Mouse (Mus musculus) brain, adult 2 months (tissue): ENCODE data around the gene 1700034J05Rik.

ENCODE experiments used
- DNase-seq: peaks from one replicate; pipeline ENCODE4 v3.0.0; 2011; ENCODE audit warnings: low read depth, low spot score

The 1700034J05Rik gene

DNA sequence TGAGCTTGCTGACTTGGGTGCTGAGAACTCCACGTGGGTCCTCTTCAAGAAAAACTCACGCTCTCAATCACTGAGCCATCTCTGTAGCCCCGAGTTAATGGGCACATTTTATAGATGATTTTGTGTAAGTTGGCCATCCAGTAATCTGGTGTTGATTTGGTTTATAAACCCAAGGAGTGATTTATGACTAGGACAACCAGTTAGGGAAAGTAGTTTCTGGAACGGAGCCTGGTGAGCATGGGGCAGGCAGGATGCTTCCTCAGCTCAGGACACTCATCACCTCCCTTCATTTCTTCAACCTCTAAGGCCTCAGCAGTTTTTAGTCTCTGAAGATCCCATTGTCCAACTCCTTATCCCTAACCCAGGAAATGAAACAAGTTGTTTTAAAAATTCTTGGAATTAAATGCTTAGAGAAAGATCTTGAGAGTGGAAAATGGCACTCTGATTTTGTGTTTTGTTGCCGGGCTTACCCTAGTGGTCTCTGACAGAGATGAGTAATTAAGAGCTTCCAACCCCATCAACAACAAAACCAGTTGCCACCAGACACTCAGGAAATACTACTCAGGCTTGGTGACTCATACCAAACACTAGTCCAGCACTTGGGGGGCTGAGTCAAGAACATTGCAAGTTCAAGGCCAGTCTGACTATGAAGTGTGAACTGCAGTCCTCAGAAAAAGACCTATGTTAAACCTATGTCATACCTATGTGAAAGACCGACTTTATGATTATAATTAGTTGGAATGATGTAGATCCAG, 9.4 kb upstream of the 1700034J05Rik start:
- no peak for DNase-seq

DNA sequence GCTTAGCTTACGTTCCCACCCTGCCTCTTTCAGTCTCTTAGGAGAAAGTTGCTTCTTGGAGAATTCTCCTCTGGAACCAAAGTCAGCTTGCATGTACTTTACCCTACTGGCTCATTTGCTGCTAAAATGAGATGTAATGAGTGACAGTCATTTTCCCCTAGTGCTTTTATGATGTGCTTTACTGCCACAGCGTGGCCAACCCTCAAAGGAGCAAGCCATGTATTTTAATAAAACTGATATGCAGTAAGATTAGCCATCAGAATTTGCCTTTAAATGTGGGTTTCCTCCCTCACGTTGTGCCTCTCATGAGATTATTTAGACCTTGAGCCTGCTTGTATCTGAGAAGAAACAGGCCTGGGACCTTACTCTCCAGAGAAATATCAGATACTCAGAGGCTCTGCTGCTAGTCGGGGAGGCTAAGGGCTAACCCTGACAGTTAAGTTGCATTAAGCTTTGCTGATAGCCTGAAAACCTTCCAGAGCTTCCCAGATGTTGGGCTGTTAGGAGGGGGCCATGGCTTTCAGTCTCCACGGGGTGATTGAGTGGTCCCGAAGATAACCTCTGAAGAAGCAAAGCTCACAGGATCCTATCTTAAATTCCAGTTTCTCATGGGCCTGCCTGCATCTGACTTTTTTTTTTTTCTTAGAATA, 7.7 kb upstream of the 1700034J05Rik start:
- DNase-seq, result peak; percentile 56

DNA sequence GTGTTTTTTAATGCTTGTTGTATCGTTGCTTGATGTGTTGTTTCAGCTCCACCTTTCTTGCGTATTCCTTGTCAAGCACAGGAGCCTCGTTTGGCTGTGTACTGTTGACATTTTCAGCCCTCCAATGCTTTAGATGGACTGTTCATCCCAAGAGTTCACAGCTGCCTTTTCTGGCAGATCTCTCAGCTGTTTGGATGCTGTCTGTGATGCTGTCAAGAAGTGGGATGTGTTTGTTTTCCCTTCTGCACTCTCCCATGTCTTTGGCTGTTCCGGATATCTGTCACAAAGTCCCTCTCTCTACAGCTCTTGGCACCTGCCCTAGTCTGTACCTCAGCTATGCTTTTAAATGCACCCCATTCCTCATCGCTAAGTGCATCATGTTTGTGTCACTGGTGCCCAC, 6.7 kb upstream of the 1700034J05Rik start:
- DNase-seq, result peak; percentile 52

DNA sequence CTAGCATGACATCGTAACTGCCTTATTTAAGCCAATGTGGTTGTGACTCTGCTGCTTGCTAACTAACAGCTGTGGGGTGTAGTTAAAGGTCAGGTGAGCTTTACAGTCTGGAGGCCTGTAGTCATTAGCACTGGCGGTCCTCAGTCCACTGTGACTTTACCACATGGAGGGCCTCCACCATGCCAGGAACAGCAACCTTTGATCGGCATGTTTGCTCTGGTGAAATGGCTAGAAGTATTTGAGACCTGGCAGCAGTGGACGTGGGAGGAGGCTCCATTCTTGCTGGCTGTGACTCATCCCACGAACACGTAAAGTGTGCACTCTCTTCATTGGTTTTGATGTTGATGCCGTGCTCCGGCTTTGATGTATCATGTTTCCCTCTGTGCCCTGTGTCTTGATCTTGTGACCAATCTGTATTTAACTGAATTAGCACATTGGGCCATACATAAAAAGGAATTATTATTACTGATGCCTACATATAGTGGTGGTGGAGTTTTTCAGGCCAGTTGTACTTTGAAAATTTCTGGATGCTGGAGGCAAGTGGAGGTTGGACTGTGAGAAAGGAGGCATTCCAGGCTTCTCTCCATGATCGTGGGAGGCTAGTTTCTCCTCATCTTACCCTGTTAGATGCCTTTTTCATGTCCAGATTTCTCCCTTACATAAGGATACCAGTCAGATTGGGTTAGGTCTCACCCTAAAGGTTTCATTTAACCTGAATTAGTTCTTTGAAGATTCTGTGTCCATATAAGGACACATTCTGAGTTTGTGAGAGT, 5.9 kb upstream of the 1700034J05Rik start:
- DNase-seq, result peak; percentile 69

DNA sequence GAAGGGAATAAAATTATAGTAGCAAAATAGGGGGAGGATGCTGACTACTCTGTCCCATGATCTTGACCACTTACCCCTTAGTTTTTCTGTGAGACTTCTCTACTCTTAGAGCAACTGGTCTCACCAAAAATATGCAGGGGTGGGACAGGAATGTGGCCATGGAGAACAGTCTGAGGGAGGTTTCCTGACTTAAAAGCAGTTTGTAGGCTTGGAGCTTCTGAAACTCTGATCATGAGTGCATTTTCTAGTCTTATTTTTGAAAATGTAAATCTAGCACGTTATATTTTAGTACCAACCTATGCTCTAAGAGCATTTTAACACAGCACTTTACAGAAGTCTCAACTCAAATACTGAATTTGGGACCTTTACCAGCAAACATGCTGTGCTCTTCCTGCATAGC, 4.5 kb upstream of the 1700034J05Rik start:
- peak; percentile 57 for DNase-seq

DNA sequence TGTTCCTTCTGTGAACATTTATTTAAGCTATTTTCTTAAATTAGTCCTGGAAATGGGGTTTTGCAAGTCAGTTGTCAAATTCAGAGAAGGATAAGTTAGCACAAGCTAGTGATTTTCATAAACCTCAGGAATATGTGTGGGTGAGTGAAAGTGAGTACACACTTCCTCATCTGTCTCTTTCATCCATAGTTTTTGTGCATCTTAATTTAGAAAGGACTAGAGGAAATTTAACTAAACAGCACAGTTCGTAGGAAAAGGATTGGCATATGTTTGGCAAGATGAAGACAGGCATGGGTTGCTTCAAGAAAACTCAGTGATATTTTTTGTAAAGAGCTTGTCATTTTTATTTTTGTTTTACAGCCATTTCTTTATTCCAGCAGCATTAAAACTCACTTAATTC, 2.7 kb upstream of the 1700034J05Rik start:
- DNase-seq, result peak; percentile 72

DNA sequence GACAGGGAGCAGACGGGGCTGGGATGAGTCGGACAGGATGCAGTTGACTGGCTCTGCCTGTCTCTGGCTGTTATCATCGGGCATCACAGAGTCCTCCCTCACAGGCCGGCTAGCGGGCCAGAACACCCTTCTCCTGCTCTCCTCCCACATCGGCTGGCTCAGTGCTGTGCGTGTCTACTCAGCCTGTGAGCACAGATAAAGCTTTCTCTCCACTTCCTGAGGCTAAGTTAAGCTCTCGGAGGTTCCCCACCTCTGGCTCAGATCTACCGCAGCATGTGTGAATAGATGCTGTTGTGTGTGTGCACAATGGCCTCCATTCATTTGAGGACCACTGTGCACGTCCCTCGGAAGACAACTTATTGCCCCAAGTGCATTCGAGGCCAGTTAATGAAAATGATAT, 1.7 kb upstream of the 1700034J05Rik start:
- DNase-seq, result peak; percentile 79

DNA sequence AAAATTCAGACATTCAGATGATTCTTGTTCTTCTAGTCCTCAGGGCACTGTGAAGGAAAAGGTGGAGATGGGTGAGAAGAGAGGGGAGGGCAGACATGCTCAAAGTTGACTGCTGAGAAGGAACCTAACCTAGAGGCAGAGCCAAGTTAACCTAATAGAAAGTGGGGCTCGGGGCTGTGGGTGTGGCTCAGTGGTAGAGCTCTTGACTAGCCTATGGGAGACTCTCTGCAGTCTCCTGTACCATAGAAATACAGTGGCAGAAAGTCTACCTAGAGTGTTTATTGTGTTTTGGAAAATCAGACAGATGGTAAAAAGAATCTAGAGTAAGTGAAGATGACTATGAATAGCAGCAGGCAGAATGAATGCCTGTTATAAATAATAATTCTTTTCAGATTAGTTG, 1.3 kb upstream of the 1700034J05Rik start:
- no peak for DNase-seq

DNA sequence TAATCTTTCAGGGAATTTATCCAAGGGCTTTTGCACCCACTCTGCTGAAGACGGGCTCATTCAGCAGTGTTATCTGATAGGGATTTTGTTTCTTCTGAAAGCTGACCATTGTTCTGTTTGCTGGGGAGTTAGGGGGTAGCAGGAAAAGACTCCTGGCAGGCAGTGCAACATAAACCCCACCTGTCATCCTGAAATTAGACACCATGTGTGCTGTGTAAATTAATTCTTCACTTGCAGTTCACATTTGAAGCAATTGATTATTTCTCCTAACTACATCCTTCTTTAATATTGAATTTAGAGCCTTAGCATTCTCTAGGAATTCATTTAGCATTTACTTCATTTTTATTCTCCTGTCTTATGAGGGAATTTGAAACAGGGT, 3.8 kb downstream of the 1700034J05Rik start:
- DNase-seq, result no peak

DNA sequence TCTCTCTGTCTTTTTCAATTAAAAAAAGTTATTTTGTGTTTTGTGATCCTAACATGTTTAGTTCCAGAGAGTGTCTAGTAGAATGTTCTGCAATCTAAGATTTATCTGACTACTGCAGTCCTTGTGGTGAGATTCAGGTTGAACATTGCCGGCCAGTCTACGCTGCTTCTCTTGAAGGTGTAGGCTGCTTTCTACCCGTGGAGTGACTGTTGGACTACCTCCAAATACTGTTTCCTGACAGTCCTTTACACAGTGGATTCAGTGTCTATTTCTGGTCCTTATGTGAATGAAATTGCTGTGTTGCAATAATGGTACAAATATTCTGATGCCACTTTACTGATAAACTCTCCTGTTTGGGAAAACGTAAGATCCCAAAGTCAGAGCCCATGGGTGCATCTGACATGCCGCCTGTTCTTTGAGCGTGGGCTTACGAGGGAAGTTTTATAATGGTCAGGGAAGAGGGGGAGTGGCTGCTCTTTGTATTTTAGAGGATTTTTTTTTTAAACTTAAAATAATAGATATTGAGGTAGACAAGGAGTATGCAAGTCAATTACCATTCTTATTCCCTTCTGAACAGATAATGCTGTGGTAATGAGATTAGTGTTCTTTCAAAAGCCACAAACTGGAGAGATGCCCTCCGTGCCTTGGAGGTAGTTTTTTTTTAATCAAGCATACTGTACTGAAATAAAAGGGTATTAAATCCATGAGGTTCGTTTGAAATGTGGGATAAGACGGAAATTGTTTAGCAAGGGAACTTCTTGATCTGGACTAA, 4.4 kb downstream of the 1700034J05Rik start:
- DNase-seq, result no peak

DNA sequence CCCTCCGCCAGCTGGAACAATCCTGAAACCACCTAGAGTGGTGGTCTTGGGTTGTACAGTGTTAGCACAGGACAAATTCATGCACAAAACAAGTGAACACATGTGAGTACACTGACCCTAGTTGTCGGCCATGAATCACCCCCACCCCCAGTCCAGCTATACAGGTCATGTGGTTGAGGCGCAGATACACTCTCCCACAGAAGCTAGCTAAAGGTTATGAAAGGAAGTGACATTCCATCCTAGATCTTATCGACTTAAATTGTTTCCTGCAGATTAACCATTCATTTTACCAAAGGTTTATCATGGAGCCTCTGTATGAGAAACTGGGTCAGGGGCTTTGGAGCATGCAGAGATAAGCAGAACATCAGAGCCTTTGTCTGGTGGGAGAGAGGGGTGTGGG, 7.0 kb downstream of the 1700034J05Rik start:
- DNase-seq, result no peak

DNA sequence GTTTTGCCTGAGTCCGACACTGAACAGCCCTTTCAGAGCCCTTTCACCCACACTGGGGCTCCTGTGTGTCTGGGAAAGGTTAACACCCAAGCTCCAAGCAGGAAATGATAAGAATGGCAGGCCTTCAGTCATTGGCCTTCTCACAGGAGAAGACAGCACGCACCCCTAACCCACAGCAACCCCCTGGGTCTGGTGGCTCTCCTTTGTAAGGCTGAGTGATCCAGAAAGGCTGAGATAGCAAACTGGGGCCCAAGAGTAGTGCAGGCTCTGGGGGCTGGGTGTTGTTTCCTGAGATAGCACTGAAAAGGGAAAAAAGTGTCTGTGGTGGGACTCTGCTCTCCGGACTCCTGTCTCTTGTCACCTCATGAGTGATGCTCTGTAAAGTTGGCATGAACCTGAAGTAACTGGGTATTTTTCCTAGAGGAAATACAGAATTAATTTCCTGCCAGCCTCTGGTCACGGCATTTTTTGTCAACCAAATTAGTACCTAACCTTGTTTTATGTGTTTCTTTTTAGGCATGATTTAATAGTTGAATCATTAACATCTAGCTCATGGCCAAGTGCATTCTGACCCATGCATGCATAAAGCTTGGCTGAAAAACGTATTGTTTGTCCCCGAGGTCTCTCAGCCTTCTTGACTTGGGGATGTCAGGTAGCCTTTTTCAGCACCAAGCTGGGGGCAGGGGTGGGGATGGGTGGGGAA, 7.7 kb downstream of the 1700034J05Rik start:
- no peak for DNase-seq

DNA sequence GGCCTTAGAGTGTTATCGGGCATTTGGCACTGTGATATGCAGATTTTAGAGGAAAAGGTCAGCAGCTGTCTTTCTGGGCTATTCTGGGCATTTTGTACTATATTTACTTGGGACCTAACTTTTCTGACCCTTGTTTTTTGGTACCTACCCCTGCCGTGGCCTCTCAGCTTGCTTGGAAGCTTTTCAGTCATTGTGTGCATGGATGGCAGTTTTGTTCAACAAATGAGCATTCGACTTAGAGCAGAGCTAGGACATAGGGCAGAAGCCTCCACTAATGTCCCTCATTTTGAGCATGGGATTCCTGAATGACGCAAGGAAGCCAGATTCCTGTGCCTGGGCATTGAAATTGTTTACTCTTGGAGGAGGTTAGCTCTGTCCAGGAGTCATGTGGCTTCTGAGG, 9.4 kb downstream of the 1700034J05Rik start:
- no peak for DNase-seq

DNA sequence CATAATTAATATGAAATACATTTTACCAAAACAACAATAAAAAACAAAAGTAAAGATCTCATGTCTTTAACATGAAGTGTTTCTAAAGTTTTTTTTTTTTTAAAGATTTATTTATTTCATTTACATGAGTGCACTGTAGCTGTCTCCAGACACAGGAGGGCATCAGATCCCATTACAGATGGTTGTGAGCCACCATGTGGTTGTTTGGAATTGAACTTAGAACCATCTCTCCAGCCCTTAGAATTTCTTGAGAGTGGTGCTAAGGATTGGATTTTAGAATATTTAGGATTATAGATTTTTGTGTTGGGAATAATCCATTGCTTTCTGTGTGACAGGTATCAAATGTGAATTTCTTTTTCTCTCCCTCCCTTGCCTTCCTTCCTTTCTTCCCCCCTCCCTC, 10.2 kb downstream of the 1700034J05Rik start:
- DNase-seq, result no peak

DNA sequence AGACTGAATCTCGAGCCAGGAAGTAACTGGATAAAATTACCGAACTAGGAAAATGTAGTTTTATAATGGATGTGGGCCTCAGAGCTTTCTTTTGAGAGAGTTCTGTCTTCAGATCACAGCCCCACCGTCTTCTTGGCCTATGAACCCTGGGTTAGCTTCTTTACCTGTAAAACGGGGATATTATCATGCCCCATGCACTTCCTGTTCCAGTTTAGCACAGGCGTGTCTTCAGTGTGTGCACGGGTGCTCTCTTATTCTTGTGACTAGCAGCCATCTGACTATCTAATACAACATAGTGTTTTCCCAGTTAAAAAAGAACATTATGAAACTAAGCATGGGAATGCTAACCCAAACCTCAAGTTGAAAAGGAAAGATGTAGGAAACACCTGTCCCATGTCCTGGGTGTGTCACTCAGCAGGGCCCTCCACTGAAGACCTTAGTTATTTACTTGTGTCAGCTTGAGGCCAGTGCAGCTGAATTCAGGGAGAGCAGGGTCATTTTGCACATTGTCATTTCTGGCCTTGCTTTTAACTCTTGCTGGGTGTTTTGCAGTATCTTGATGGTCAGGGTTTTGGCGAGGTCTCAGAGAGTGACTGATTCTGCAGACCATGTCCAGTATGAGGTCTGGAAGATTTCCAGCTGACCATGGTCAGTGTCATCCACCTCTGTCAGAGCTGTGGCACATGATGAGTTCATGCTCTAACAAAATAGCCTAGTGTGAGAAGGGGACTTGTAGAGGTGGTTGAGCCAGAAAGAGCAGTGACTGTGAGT, 12.5 kb downstream of the 1700034J05Rik start:
- DNase-seq, result no peak

DNA sequence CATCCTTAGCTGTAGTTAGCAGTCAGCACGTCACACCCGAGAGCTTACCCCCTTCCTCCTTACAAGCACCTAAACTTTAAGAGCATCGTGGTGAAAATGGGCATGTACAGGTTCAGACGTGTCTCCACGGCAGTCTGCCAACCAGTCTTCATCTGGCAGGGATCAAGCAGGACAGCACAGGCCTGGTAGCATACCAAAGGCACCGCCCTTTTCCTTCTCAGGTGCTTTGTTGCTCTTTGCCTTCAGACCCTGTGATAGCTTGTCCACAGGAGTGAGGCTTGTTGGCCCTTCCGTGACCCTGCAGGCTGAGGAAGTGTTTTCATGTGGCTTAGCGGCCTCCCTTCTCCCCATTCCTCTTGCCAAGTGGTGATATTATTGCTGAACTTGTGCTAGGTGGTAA, 15.2 kb downstream of the 1700034J05Rik start:
- DNase-seq, result no peak

DNA sequence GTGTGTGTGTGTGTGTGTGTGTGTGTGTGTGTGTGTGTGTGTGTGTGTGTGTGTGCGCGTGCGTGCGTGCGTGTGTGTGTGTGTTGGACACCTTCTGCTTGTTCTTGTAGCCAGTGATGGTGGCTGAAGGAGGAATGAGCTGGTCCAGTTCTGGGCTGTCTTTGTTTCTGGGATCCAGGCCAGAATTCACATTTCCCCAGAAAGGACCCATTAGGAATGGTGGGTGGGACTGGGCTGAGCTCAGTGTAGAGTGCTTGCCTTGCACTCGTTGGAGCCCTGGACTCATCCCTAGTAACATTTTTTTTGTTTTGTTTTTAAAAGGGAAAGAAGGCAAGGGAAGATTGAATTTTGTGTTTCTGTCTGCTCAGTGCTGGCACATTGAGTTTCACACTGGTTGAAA, 18.3 kb downstream of the 1700034J05Rik start:
- peak; percentile 29 for DNase-seq

DNA sequence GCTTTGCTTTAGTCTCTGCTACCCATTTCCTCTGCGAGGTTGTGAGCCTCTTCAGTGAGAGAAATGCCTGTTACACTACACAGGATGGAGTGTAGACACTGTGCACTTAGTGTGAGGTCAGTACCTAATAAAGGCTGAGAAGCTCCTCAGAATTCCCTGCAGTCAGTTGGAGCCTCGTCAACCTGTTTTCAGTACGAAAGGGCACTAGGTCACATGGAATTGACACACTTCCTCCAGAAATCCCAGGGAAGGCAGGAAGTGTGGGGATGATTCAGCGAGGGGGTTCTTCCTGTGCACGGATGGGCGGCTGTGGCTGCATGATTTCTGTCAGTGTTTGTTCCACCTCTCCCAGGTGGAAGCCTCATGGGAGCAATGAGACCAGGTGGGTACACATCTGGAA, 21.1 kb downstream of the 1700034J05Rik start:
- DNase-seq, result no peak

DNA sequence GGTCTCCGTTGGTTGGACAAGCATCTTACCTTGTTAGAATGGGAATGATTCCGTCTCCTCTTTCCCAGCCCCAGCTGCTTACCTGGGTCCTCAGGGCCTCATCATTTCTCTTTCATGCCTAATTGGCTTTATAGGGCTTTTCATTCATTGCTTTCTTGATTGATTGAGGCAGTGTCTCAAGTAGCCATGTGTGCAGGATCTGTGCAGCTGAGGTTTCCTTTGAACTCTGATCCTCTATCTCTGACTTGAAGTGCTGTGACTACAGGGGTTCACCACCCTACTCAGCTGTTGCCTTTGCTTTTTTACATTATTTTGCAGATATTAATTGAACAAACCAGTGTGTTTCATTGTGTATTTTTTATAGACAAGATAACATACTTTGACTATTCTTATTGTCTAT, 25.2 kb downstream of the 1700034J05Rik start:
- DNase-seq, result no peak

DNA sequence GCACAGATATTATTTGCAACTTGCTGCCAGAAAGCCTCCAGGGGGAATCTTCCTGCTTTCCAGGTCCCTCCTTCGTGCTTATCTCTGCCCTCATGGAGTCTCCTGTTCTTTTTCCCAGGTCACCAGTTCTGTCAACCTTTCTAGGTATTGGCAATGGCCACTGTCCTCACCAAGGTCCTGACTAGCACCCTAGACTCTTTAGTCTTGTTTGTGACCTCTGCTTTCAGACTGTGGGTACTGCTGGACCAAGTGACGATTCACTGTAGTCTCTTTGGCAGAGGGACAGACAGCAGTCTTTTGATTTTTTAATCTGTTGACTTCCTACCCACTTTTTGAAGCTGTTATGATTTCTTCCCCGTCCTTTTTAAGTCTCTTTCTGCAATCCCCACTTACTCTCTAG, 26.1 kb downstream of the 1700034J05Rik start:
- no peak for DNase-seq
